In genomic region chr11:55404659-55405457, GRCm38 (mm10) we compare ENCODE assay signal across 11 mouse cellular contexts. TPM values are rescaled to one million over a fixed set of nuclear protein-coding genes. Genes with fewer than 3 reads are reported as not detected.
DNase-seq lines count a peak whose midpoint lies in the region; ATAC-seq lines count a peak whose summit lies in the region.
"Had no signal": no experiment of that assay in that cellular context is flagged by ENCODE, and none has a peak within 500 bp of the region (broad histone marks: within the 10 kb centered on the region; RNA-seq: fewer than 3 reads in every experiment).

No protein-coding gene starts in this region.

- no peaks in the 10 kb centered on the region for H3K4me1 ChIP-seq in hindbrain, embryonic 14.5 days (replicated peaks; ENCODE audit: control insufficient read depth, insufficient read depth, low read length)
- H3K4me1 ChIP-seq in hindbrain, embryonic 12.5 days: no peaks in the 10 kb centered on the region
- H3K4me1 ChIP-seq in liver, embryonic 12.5 days: no peaks in the 10 kb centered on the region
- H3K4me1 ChIP-seq: liver, embryonic 15.5 days had no signal

- H3K36me3 ChIP-seq in hindbrain, embryonic 14.5 days (replicated peaks; ENCODE audit: control insufficient read depth, insufficient read depth): 0 out of 2 replicates have a peak, but pooled peaks cover 17% of the 10 kb centered on the region
- H3K36me3 ChIP-seq in hindbrain, embryonic 12.5 days: peaks cover 83% of the 10 kb centered on the region
- peaks cover 19% of the 10 kb centered on the region; the same call in 1 of the 2 replicates for H3K36me3 ChIP-seq in liver, embryonic 12.5 days

- H3K9me3 ChIP-seq in hindbrain, embryonic 14.5 days (ENCODE audit: control insufficient read depth, low read length): no peaks in the 10 kb centered on the region
- H3K9me3 ChIP-seq in hindbrain, embryonic 12.5 days (replicated peaks): no peaks in the 10 kb centered on the region
- H3K9me3 ChIP-seq in liver, embryonic 12.5 days (replicated peaks): no peaks in the 10 kb centered on the region
- H3K9me3 ChIP-seq: liver, embryonic 15.5 days had no signal

- ATAC-seq in hindbrain, embryonic 14.5 days (ENCODE audit: low FRiP score): no peak
- ATAC-seq in hindbrain, embryonic 12.5 days (ENCODE audit: low FRiP score): no peak
- no peak for ATAC-seq in liver, embryonic 12.5 days
- ATAC-seq: hindbrain, postnatal 0 days had no signal

- H3K27me3 ChIP-seq in hindbrain, embryonic 14.5 days (ENCODE audit: control insufficient read depth, insufficient read depth, low read length): no peaks in the 10 kb centered on the region
- H3K27me3 ChIP-seq in hindbrain, embryonic 12.5 days: no peaks in the 10 kb centered on the region
- H3K27me3 ChIP-seq in liver, embryonic 12.5 days (replicated peaks): no peaks in the 10 kb centered on the region
- H3K27me3 ChIP-seq: liver, embryonic 15.5 days had no signal

- H3K4me3 ChIP-seq in hindbrain, embryonic 14.5 days (replicated peaks; ENCODE audit: low read length): no peak overlapping the region
- no peak overlapping the region for H3K4me3 ChIP-seq in hindbrain, embryonic 12.5 days
- no peak overlapping the region for H3K4me3 ChIP-seq in liver, embryonic 12.5 days
- H3K4me3 ChIP-seq: liver, embryonic 15.5 days had no signal

- no peak overlapping the region for H3K9ac ChIP-seq in hindbrain, embryonic 14.5 days
- H3K9ac ChIP-seq in hindbrain, embryonic 12.5 days: no peak overlapping the region
- no peak overlapping the region for H3K9ac ChIP-seq in liver, embryonic 12.5 days
- H3K9ac ChIP-seq: liver, embryonic 15.5 days had no signal

- H3K27ac ChIP-seq in hindbrain, embryonic 14.5 days: peak overlapping the region; percentile 47; the same call in 1 of the 2 replicates
- H3K27ac ChIP-seq in hindbrain, embryonic 12.5 days: no peak overlapping the region
- peak overlapping the region; percentile 22; the same call in 1 of the 2 replicates for H3K27ac ChIP-seq in liver, embryonic 12.5 days
- H3K27ac ChIP-seq: hindbrain, postnatal 0 days; liver, embryonic 15.5 days had no signal

- no peak overlapping the region for H3K4me2 ChIP-seq in hindbrain, embryonic 14.5 days (replicated peaks)
- no peak overlapping the region for H3K4me2 ChIP-seq in hindbrain, embryonic 12.5 days (replicated peaks)
- H3K4me2 ChIP-seq in liver, embryonic 12.5 days: no peak overlapping the region
- H3K4me2 ChIP-seq: liver, embryonic 15.5 days had no signal

- DNase-seq in hindbrain, embryonic 14.5 days (ENCODE audit: low spot score): no peak
- peak; percentile 49 for DNase-seq in urinary bladder, postnatal 14 days (ENCODE audit: low spot score)
- no peak for DNase-seq in urinary bladder, adult 18-20 months (ENCODE audit: low spot score in 2 of 2)
- DNase-seq in right cerebral cortex, adult 2 months (ENCODE audit: low spot score in 2 of 2): no peak
- no peak for DNase-seq in right cerebral cortex, postnatal 14 days
- DNase-seq: adrenal gland, adult 8-10 months; cerebellum, adult 18-20 months had no signal

- WGBS in hindbrain, embryonic 14.5 days: 91% methylated on average over 9 of the region's 9 CpGs
- 89% methylated on average over 9 of the region's 9 CpGs for WGBS in hindbrain, embryonic 12.5 days
- WGBS in liver, embryonic 12.5 days (ENCODE audit: insufficient replicate concordance): 56% methylated on average over 9 of the region's 9 CpGs

RNA-seq across cellular contexts. Expression of gene Sparc, which starts 18.1 kb away (rescaled TPM):
- polyA plus RNA-seq in hindbrain, embryonic 14.5 days (2014; fragmentation: Nextera tagmentation; extraction: Ambion mirVana): 532 and 583 TPM in 2 replicates
- polyA plus RNA-seq in hindbrain, embryonic 12.5 days (2016; fragmentation: Nextera tagmentation; extraction: Ambion mirVana): 743 and 783 TPM in 2 replicates
- polyA plus RNA-seq in liver, embryonic 12.5 days (2016; fragmentation: Nextera tagmentation; extraction: Ambion mirVana): 167 and 173 TPM in 2 replicates

RNA-seq across cellular contexts. Expression of gene Atox1, which starts 56.2 kb away (rescaled TPM):
- 259 and 340 TPM in 2 replicates for polyA plus RNA-seq in hindbrain, embryonic 14.5 days (2014; fragmentation: Nextera tagmentation; extraction: Ambion mirVana)
- 236 and 284 TPM in 2 replicates for polyA plus RNA-seq in hindbrain, embryonic 12.5 days (2016; fragmentation: Nextera tagmentation; extraction: Ambion mirVana)
- 203 and 210 TPM in 2 replicates for polyA plus RNA-seq in liver, embryonic 12.5 days (2016; fragmentation: Nextera tagmentation; extraction: Ambion mirVana)
